Mouse (Mus musculus) erythroblast, embryonic 14.5 days (primary cell): ENCODE measurements around the gene Pax9. TPM values are rescaled to one million over a fixed set of nuclear protein-coding genes. Genes with fewer than 3 reads are reported as not detected.

Experiments used
- H3K27me3 ChIP-seq: 2 replicates; pipeline ENCODE4 v1.6.1; 2012; ENCODE audit warnings: inconsistent platforms; ENCODE audit not compliant: control insufficient read depth
- H3K36me3 ChIP-seq: 2 replicates; pipeline ENCODE4 v1.6.1; 2012; ENCODE audit warnings: mild to moderate bottlenecking, inconsistent platforms; ENCODE audit not compliant: control insufficient read depth
- H3K4me1 ChIP-seq: 2 replicates; pipeline ENCODE4 v1.6.1; 2012; ENCODE audit warnings: inconsistent platforms; ENCODE audit not compliant: control insufficient read depth
- H3K4me3 ChIP-seq: replicated peaks from 2 replicates; pipeline ENCODE3; 2012; ENCODE audit warnings: moderate library complexity, mild to moderate bottlenecking, inconsistent platforms
- H3K9me3 ChIP-seq: 2 replicates; pipeline ENCODE4 v1.6.1; 2012; ENCODE audit warnings: low read length, inconsistent platforms, mixed read lengths; ENCODE audit not compliant: control insufficient read depth
- GATA1 ChIP-seq: IDR thresholded peaks from 2 replicates; pipeline ENCODE4 v1.6.1; 2012; ENCODE audit warnings: low read length, inconsistent platforms, mixed read lengths
- TAL1 ChIP-seq: IDR thresholded peaks from 3 replicates; pipeline ENCODE4 v1.6.1; 2012; ENCODE audit warnings: low read length, inconsistent platforms, mixed read lengths
- polyA plus RNA-seq: library from polyadenylated mRNA; stranded (reverse); fragments of >175 nt; gene quantifications from 2 replicates; pipeline ENCODE4 v1.2.3, GENCODE M21; 2012

Pax9 gene
- polyA plus RNA-seq, 1 experiment, result not detected

GRCm38 (mm10) chr12:56688920-56689319 lies 2.6 kb upstream of the Pax9 start:
- Histone ChIP-seq H3K9me3 (peaks cover 4% of the 10 kb centered on the region; the same call in 1 of the 2 replicates), H3K36me3 (no peaks in the 10 kb centered on the region), H3K27me3 (peaks cover 100% of the 10 kb centered on the region), H3K4me1 (no peaks in the 10 kb centered on the region), H3K4me3 (no peak overlapping the region)
- no peak for TF ChIP-seq TAL1
- no peak for TF ChIP-seq GATA1

- no peak overlapping the region for H3K4me3 ChIP-seq
- H3K9me3 ChIP-seq, result peaks cover 4% of the 10 kb centered on the region; the same call in 1 of the 2 replicates
- TF ChIP-seq TAL1 (no peak), GATA1 (no peak)
- no peaks in the 10 kb centered on the region for H3K36me3 ChIP-seq
- no peaks in the 10 kb centered on the region for H3K4me1 ChIP-seq
- peaks cover 100% of the 10 kb centered on the region for H3K27me3 ChIP-seq
Measured at GRCm38 (mm10) chr12:56689331-56689730, 2.2 kb upstream of the Pax9 start.

- H3K27me3 ChIP-seq, result peaks cover 100% of the 10 kb centered on the region
- no peak for TF ChIP-seq GATA1
- H3K36me3 ChIP-seq, result no peaks in the 10 kb centered on the region
- no peaks in the 10 kb centered on the region for H3K4me1 ChIP-seq
- H3K4me3 ChIP-seq, result no peak overlapping the region
- H3K9me3 ChIP-seq, result peaks cover 4% of the 10 kb centered on the region; the same call in 1 of the 2 replicates
Measured at GRCm38 (mm10) chr12:56689736-56690135, 1.8 kb upstream of the Pax9 start.

GRCm38 (mm10) chr12:56690366-56690765 lies 1.2 kb upstream of the Pax9 start:
- H3K4me1 ChIP-seq, result peaks cover under 1% of the 10 kb centered on the region; the same call in 1 of the 2 replicates
- no peak overlapping the region for H3K4me3 ChIP-seq
- TF ChIP-seq GATA1, result no peak
- H3K36me3 ChIP-seq, result no peaks in the 10 kb centered on the region
- H3K27me3 ChIP-seq, result peaks cover 100% of the 10 kb centered on the region
- peaks cover 4% of the 10 kb centered on the region; the same call in 1 of the 2 replicates for H3K9me3 ChIP-seq

- Histone ChIP-seq H3K27me3 (peaks cover 100% of the 10 kb centered on the region), H3K9me3 (peaks cover 7% of the 10 kb centered on the region; the same call in 1 of the 2 replicates), H3K4me3 (no peak overlapping the region), H3K4me1 (peaks cover 5% of the 10 kb centered on the region), H3K36me3 (no peaks in the 10 kb centered on the region)
- TF ChIP-seq TAL1, result no peak
- no peak for TF ChIP-seq GATA1
Measured at GRCm38 (mm10) chr12:56691001-56691400, 566 bp upstream of the Pax9 start.

GRCm38 (mm10) chr12:56692536-56692935 lies 969 bp downstream of the Pax9 start:
- H3K9me3 ChIP-seq, result peaks cover 16% of the 10 kb centered on the region; the same call in 1 of the 2 replicates
- H3K36me3 ChIP-seq, result no peaks in the 10 kb centered on the region
- H3K4me3 ChIP-seq, result no peak overlapping the region
- peaks cover 5% of the 10 kb centered on the region for H3K4me1 ChIP-seq
- peaks cover 100% of the 10 kb centered on the region for H3K27me3 ChIP-seq
- no peak for TF ChIP-seq TAL1

GRCm38 (mm10) chr12:56693411-56694098 lies 2.0 kb downstream of the Pax9 start:
- Histone ChIP-seq H3K4me1 (peaks cover 5% of the 10 kb centered on the region), H3K36me3 (no peaks in the 10 kb centered on the region), H3K4me3 (no peak overlapping the region), H3K9me3 (peaks cover 16% of the 10 kb centered on the region; the same call in 1 of the 2 replicates), H3K27me3 (peaks cover 100% of the 10 kb centered on the region)
- TF ChIP-seq GATA1, result no peak
- TF ChIP-seq TAL1, result no peak

- no peak for TF ChIP-seq GATA1
- TF ChIP-seq TAL1, result no peak
- H3K27me3 ChIP-seq, result peaks cover 100% of the 10 kb centered on the region
- H3K36me3 ChIP-seq, result no peaks in the 10 kb centered on the region
- peaks cover 5% of the 10 kb centered on the region for H3K4me1 ChIP-seq
- H3K9me3 ChIP-seq, result peaks cover 16% of the 10 kb centered on the region; the same call in 1 of the 2 replicates
- no peak overlapping the region for H3K4me3 ChIP-seq
Measured at GRCm38 (mm10) chr12:56694361-56694760, 2.8 kb downstream of the Pax9 start.

GRCm38 (mm10) chr12:56694936-56695335 lies 3.4 kb downstream of the Pax9 start:
- TF ChIP-seq GATA1 (no peak), TAL1 (no peak)
- Histone ChIP-seq H3K4me3 (no peak overlapping the region), H3K9me3 (peaks cover 17% of the 10 kb centered on the region; the same call in 1 of the 2 replicates), H3K4me1 (peaks cover 5% of the 10 kb centered on the region), H3K36me3 (no peaks in the 10 kb centered on the region), H3K27me3 (peaks cover 100% of the 10 kb centered on the region)
